Mouse (Mus musculus): Measurements from ENCODE around the gene Camk2d.
A peak's percentile ranks its signal among the peaks of the same experiment; 100 is the strongest.

DNA sequence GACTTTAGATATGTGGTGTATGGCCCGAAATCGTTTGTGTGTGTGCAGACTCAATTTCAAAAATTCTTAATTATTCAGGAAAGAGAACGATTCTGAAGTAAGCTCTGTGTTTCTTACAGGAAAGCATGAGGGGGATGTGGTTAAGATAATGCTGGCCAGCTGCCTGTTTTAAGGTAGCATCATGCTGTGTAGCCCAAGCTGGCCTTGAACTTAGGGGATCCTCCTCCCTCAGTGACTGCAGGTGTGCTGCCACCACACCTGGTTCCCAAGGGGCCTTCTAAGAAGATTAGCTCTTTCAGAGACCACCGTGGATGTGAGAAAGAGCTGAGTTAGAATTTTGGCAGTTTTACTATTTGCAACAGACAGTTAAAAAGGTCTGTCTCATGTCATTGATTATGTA, 61.8 kb downstream of the Camk2d start:
- TF ChIP-seq POLR2AphosphoS2 (IDR thresholded peaks at IDR 0.05; ENCODE audit: low read depth, low read length): no peak
- TF ChIP-seq USF1 (IDR thresholded peaks at IDR 0.05; ENCODE audit: low read depth, low read length): no peak
- TF ChIP-seq ZC3H11A (IDR thresholded peaks at IDR 0.05; ENCODE audit: low read depth, low read length): no peak
- 0 out of 2 replicates have a peak, but pooled peaks have one; percentile 22 for TF ChIP-seq RCOR1 (conservative IDR thresholded peaks at IDR 0.05; ENCODE audit: low read depth, low read length)
- no peak for TF ChIP-seq POLR2A (IDR thresholded peaks at IDR 0.05; ENCODE audit: low read depth, low read length)
- TF ChIP-seq CTCF (conservative IDR thresholded peaks at IDR 0.05 in 1 of 2, IDR thresholded peaks at IDR 0.05 in 1 of 2; ENCODE audit: low read depth in 2 of 2, low read length in 2 of 2): no peak
- TF ChIP-seq EP300 (IDR thresholded peaks at IDR 0.05; ENCODE audit: low read length): peak; percentile 75
- no peak for TF ChIP-seq MXI1 (IDR thresholded peaks at IDR 0.05; ENCODE audit: low read depth, low read length)
- TF ChIP-seq SMC3 (IDR thresholded peaks at IDR 0.05; ENCODE audit: low read depth, low read length): no peak
- TF ChIP-seq TCF12 (IDR thresholded peaks at IDR 0.05; ENCODE audit: low read depth, low read length): peak; percentile 70
- no peak for TF ChIP-seq TBP (conservative IDR thresholded peaks at IDR 0.05; ENCODE audit: low read depth, low read length)
- no peak for TF ChIP-seq GABPA (IDR thresholded peaks at IDR 0.05; ENCODE audit: insufficient replicate concordance, low read depth, low read length)
- no peak for TF ChIP-seq ZMIZ1 (IDR thresholded peaks at IDR 0.05; ENCODE audit: low read depth, low read length)

All from CH12.LX (cell line).